Mouse (Mus musculus): ENCODE results near the gene Cdkl5.

The Cdkl5 gene

GRCm38 (mm10) chrX:160748653-160749052 lies 245.9 kb downstream of the Cdkl5 start:
- no peak for DNase-seq (ENCODE audit: extremely low spot score, low read depth, low spot score)

DNA sequence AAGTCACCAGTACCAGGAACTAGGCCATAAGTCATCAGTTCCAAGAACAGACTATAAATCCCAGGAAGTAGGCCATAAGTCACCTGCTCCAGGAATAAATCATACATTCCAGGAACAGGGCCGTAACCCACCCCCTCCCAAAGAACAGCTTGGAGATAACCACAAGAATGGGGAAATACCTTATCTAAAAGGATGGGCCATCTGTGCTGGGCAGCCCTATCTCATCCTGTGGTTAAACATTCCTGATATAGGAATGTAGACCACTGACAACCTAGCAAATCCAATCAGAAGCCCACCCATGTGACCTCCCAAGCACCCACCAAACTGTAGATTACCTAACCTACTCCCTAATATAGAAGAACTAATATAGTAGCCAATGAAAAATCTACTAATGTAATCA lies 249.1 kb downstream of the Cdkl5 start:
- no peak for DNase-seq (ENCODE audit: extremely low spot score, low read depth, low spot score)

DNA sequence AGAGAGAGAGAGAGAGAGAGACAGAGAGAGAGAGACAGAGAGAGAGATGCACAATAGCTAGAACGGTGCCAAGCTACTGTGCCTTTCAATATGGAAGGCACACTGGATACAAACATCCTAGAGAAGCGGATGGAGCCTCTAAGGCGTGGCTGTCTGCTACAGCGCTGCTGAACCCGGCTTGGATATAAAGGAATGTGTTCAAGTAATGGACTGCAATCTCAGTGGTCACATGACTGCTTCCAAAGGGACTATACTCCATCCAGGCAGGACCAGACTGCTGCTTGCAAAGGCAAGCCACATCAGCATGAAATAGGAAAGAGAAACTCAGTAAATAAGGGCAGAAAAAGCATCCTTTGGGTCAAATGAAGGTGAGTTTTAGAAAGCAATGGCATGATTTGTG lies 258.9 kb downstream of the Cdkl5 start, which contains the start of gene Ppef1:
TSS of gene Ppef1 (minus strand) at position 116 of the 400 bp plus-strand sequence.
- no peak for DNase-seq (ENCODE audit: extremely low spot score, low read depth, low spot score)

Measured in hindlimb bud, embryonic 11.5 days (tissue).